Mouse (Mus musculus) limb, embryonic 14.5 days (tissue): Measurements from ENCODE around the gene Rnf130. TPM values are rescaled to one million over a fixed set of nuclear protein-coding genes. Genes with fewer than 3 reads are reported as not detected.

Experiments
- ATAC-seq: fragments of 200-750 bp; cut with Nextera tagmentation; 2 replicates; pipeline ENCODE4 v1.8.0; 2017; ENCODE audit warnings: low read depth, moderate number of reproducible peaks, moderate TSS enrichment; ENCODE audit not compliant: low FRiP score
- DNase-seq: peaks from one replicate; pipeline ENCODE4 v3.0.0-alpha.2; 2015; ENCODE audit warnings: low spot score
- H3K27ac ChIP-seq: fragments of 300-500 bp; sonication (generic); replicated peaks from 2 replicates; pipeline ENCODE4 v1.5.1; 2014; ENCODE audit warnings: low read depth, mild to moderate bottlenecking, low read length, moderate library complexity, mixed read lengths
- H3K27me3 ChIP-seq: fragments of 300-500 bp; sonication (generic); 2 replicates; pipeline ENCODE4 v1.6.1; 2014; ENCODE audit warnings: low read length, mixed read lengths; ENCODE audit not compliant: control insufficient read depth, insufficient read depth
- H3K36me3 ChIP-seq: fragments of 300-500 bp; sonication (generic); 2 replicates; pipeline ENCODE4 v1.6.1; 2014; ENCODE audit warnings: mild to moderate bottlenecking, low read length, moderate library complexity, mixed read lengths; ENCODE audit not compliant: control insufficient read depth, insufficient read depth
- H3K4me1 ChIP-seq: fragments of 300-500 bp; sonication (generic); 2 replicates; pipeline ENCODE4 v1.6.1; 2014; ENCODE audit warnings: antibody characterized with exemption, low read length, mixed read lengths; ENCODE audit not compliant: control insufficient read depth, insufficient read depth
- H3K4me2 ChIP-seq: fragments of 300-500 bp; sonication (generic); replicated peaks from 2 replicates; pipeline ENCODE4 v1.6.1; 2014; ENCODE audit warnings: low read depth, mild to moderate bottlenecking, low read length, moderate library complexity; ENCODE audit not compliant: severe bottlenecking
- H3K4me3 ChIP-seq: fragments of 300-500 bp; sonication (generic); replicated peaks from 2 replicates; pipeline ENCODE4 v1.5.1; 2014; ENCODE audit warnings: low read length
- H3K9ac ChIP-seq: fragments of 300-500 bp; sonication (generic); 2 replicates; pipeline ENCODE4 v1.6.1; 2014; ENCODE audit warnings: mild to moderate bottlenecking, low read depth, low read length, moderate library complexity; ENCODE audit not compliant: severe bottlenecking
- H3K9me3 ChIP-seq: fragments of 300-500 bp; sonication (generic); 2 replicates; pipeline ENCODE4 v1.6.1; 2016; ENCODE audit warnings: low read length; ENCODE audit not compliant: control insufficient read depth
- POLR2A ChIP-seq: fragments of 200-500 bp; IDR thresholded peaks from 2 replicates; pipeline ENCODE4 v1.8.0; 2012; ENCODE audit warnings: inconsistent platforms, mild to moderate bottlenecking, moderate library complexity, borderline replicate concordance; ENCODE audit not compliant: insufficient read depth, insufficient read length; ENCODE audit errors: extremely low read depth
- WGBS: fragments of 180-500 bp; shearing (Covaris S2); extraction: QIAGEN DNeasy Blood & Tissue Kit; methylation state at CpG from one replicate; pipeline ENCODE4 v1.1.7; 2014; 5-methylcytosine and 5-hydroxymethylcytosine counted together
- polyA plus RNA-seq, 2 experiments: library from polyadenylated mRNA; depleted of rRNA in 1 of 2; stranded (reverse) in 1 of 2; unstranded in 1 of 2; fragments of >200 nt; fragmentation: Nextera tagmentation in 1 of 2; extraction: Ambion mirVana in 1 of 2; gene quantifications; 2 replicates each; pipeline versions ENCODE4 v1.2.1 to v1.2.3; 2012 to 2014

The Rnf130 gene
- polyA plus RNA-seq, 2 experiments: 56.7 to 90.3 TPM

- Histone ChIP-seq H3K4me1 (peaks cover 9% of the 10 kb centered on the region; the same call in 1 of the 2 replicates), H3K27ac (no peak overlapping the region), H3K4me2 (peak overlapping the region; percentile 33), H3K36me3 (no peaks in the 10 kb centered on the region), H3K9ac (no peak overlapping the region), H3K4me3 (no peak overlapping the region), H3K27me3 (no peaks in the 10 kb centered on the region), H3K9me3 (no peaks in the 10 kb centered on the region)
- no peak for ATAC-seq
- 4% methylated on average over 10 of the region's 10 CpGs for WGBS
- DNase-seq: no peak
- no peak for TF ChIP-seq POLR2A
Observed at GRCm38 (mm10) chr11:50127781-50128180, 102.6 kb downstream of the Rnf130 start.

DNA sequence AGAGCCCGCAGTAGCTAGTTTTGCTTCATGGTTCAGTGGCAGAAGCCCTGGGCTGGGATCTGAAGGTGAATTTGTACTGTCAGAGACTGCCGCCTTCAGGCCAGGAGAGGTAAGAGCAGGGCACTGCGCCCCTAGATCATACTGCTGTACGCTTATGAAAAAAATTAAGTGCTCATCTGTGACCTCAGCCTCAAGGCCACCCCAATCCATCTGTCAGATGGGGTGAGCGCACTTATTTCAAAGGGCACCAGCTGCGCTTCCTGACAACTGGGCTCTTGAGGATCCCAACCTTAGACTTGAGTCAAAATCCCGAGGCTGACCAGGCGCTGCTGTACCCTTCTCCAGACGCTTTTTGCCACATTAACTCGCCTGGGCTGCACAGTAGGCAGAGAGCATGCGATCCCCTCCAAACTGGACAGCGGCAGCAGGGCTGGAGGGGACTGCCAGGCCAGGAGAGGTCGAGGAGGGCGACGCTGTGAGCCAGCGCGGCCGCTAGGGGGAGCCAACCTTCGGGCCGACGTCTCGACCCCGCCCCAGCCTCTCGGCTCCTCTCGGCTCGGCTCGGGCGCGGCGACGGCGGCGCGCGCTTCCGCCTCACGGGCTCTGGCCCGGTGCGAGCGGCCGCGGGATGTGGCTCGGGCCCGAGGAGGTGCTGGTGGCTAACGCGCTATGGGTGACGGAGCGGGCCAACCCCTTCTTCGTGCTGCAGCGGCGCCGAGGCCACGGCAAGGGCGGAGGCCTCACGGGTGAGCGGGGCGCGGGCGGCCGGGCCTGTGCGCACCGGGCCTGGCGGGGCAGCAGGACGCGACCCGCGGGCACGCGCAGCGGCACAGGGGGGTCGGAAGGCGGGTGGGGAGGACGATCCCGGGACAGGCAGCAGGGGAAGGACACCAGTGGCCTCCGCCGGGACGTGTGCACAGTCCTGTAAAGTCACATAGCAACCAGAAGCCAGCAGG lies 105.9 kb downstream of the Rnf130 start, which contains the start of gene Tbc1d9b:
Tbc1d9b (plus strand) TSS at position 586 of the 956 bp plus-strand sequence.
- H3K27me3 ChIP-seq: no peaks in the 10 kb centered on the region
- H3K9ac ChIP-seq: peak within 1 kb of the TSS; percentile 98
- peaks cover 5% of the 10 kb centered on the region for H3K36me3 ChIP-seq
- peak within 1 kb of the TSS; percentile 96 for H3K4me2 ChIP-seq
- under 1% methylated on average over 35 of the region's 77 CpGs for WGBS
- peak within 1 kb of the TSS; percentile 84 for H3K27ac ChIP-seq
- H3K4me3 ChIP-seq: peak within 1 kb of the TSS; percentile 83
- ATAC-seq (peak; percentile 91), DNase-seq (peak; percentile 90)
- H3K4me1 ChIP-seq: peaks cover 9% of the 10 kb centered on the region; the same call in 1 of the 2 replicates
- peak; percentile 95 for TF ChIP-seq POLR2A
- no peaks in the 10 kb centered on the region for H3K9me3 ChIP-seq

DNA sequence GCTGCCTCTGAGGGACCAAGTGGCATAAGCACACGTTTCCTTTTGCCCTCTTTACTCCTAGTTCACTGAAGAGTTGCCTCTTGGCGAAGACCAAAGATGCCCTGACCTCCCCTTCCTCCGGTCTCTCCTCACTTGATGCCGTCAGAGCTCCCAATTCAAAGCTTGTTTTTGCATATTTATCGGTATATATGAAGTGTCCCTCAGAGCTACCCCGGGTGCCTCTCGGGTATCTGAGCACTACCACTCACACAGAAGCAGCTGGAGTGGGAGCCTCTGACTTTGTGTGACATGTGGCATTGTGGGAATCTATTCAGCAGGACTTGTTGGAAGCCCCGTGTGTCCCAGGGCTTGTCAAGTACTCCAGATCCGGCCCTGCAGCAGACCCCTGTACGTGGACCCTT lies 106.7 kb downstream of the Rnf130 start:
- 15% methylated on average over 10 of the region's 10 CpGs for WGBS
- Histone ChIP-seq H3K27ac (no peak overlapping the region), H3K4me2 (peak overlapping the region; percentile 96), H3K9me3 (no peaks in the 10 kb centered on the region), H3K27me3 (no peaks in the 10 kb centered on the region), H3K9ac (peak overlapping the region; percentile 98), H3K4me3 (peak overlapping the region; percentile 83), H3K36me3 (peaks cover 12% of the 10 kb centered on the region), H3K4me1 (peaks cover 9% of the 10 kb centered on the region; the same call in 1 of the 2 replicates)
- DNase-seq (no peak), ATAC-seq (no peak)
- no peak for TF ChIP-seq POLR2A

DNA sequence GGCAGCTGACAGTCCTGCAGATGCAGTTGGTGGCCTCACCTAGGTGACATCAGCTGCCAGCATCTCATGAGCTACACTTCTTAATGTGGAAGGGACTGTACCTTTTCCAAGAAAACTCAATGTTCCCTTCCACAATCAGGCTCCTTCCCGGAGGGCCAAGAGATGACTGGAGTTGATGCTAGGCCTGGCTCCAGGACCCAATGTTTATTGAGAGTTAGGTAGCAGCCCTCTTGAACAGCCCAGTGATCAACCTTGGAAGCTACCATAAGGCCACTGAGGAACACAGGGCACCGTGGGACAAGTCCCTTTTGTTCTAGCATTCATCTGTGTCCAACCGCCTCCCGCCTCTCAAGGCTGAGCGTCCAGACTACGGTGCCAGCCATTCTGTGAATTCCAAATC lies 107.1 kb downstream of the Rnf130 start:
- Histone ChIP-seq H3K4me2 (peak overlapping the region; percentile 96), H3K4me1 (peaks cover 9% of the 10 kb centered on the region; the same call in 1 of the 2 replicates), H3K9me3 (no peaks in the 10 kb centered on the region), H3K4me3 (peak overlapping the region; percentile 83), H3K27me3 (no peaks in the 10 kb centered on the region), H3K27ac (no peak overlapping the region), H3K36me3 (peaks cover 16% of the 10 kb centered on the region), H3K9ac (peak overlapping the region; percentile 98)
- ATAC-seq: no peak
- DNase-seq: no peak
- no peak for TF ChIP-seq POLR2A
- WGBS: 85% methylated on average over 6 of the region's 6 CpGs

DNA sequence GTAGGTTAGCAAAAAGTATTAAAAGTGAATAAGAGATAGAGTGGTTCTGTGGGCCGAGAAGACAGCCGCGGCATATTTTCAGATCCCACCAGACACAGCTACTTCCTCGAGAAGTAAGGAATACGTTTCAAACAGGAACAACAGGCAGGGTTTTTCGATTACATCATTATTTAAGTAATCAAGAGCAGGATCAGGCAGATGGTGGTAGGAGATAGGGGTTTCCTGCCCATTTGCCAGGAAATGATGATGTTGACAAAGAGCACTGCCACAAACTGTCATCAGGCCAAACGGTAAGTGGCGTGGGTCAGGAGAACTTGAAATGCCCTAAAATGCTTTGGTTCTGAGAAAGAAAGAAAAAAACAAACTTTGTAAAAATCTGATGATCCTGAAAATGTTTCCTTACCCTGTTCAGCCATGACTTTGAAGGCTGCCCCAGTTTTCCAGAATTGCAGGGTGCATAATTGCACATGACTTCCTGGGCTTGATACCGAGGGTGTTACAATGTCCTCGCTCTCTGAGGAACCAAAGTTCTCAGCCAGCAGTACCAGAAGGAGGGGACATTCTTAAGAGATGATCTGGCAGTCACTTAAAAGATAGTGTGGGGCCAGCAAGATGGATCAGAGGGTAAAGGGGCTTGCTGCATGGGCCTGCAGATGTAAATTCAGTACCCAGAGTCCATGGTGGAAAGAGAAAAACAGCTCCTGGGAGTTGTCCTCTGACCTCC lies 109.2 kb downstream of the Rnf130 start:
- DNase-seq (no peak), ATAC-seq (no peak)
- no peak overlapping the region for H3K4me2 ChIP-seq
- H3K27ac ChIP-seq: no peak overlapping the region
- H3K9ac ChIP-seq: no peak overlapping the region
- H3K36me3 ChIP-seq: peaks cover 35% of the 10 kb centered on the region
- H3K9me3 ChIP-seq: no peaks in the 10 kb centered on the region
- no peaks in the 10 kb centered on the region for H3K27me3 ChIP-seq
- H3K4me1 ChIP-seq: peaks cover 9% of the 10 kb centered on the region; the same call in 1 of the 2 replicates
- WGBS: 80% methylated on average over 10 of the region's 10 CpGs
- no peak overlapping the region for H3K4me3 ChIP-seq
- TF ChIP-seq POLR2A: no peak
